Mouse (Mus musculus): ENCODE measurements at regions not wholly inside any gene's neighbourhood (a gene's known extent, or its start where the extent isn't known, plus 50 kb on each side); places are given as distances from the start of the nearest gene placed in this dataset.

DNA sequence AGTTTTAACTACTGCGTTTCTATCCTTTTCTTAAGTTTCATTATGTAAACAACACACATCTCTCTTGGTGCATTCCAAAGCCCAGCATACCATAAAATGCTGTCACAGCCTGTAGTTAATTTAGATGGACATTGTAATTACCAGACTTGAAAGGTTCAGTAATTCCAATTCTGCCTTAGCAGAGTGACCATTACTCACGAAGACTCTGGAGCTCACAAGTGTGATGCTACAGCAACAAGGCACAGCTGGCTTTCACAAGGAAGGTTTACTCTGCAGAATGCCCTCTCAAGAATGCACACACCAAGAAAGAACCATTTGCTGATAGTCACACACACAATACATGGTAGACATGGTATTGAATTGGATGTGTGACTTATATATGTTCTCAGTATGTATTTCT is 342.6 kb upstream of the Adamts5 start:
- Histone ChIP-seq H3K4me3 (ENCODE audit: insufficient read depth in 1 of 2, low read depth in 1 of 2, low read length in 2 of 2, poor library complexity in 1 of 2, severe bottlenecking in 1 of 2) (no peak overlapping the region), H3K9ac (ENCODE audit: insufficient read depth, low read depth, low read length, poor library complexity, severe bottlenecking) (no peak overlapping the region), H3K27ac (ENCODE audit: insufficient read depth, low read depth, low read length, poor library complexity, severe bottlenecking) (no peak overlapping the region), H3K36me3 (ENCODE audit: control insufficient read depth, insufficient read depth, low read length, poor library complexity, severe bottlenecking) (no peaks in the 10 kb centered on the region), H3K9me3 (ENCODE audit: control insufficient read depth, insufficient read depth, low read depth, low read length) (no peaks in the 10 kb centered on the region), H3K4me1 (ENCODE audit: control insufficient read depth in 2 of 2, insufficient read depth in 2 of 2, low read length in 2 of 2, poor library complexity in 1 of 2) (no peaks in the 10 kb centered on the region)
- DNase-seq (ENCODE audit: low read depth, low spot score) = no peak
- TF ChIP-seq CHD2 (IDR thresholded peaks at IDR 0.05; ENCODE audit: low read depth, low read length) = no peak
- TF ChIP-seq HCFC1 (IDR thresholded peaks at IDR 0.05; ENCODE audit: borderline replicate concordance, insufficient read depth, low read length) = no peak
- no peak for TF ChIP-seq ZNF384 (IDR thresholded peaks at IDR 0.05; ENCODE audit: low read depth, low read length)
- no peak for TF ChIP-seq MAFK (IDR thresholded peaks at IDR 0.05; ENCODE audit: insufficient read depth, low read depth, low read length)
- TF ChIP-seq ZC3H11A (IDR thresholded peaks at IDR 0.05; ENCODE audit: borderline replicate concordance, low read depth, low read length) = no peak
- in situ Hi-C loops (cut with MboI; ENCODE audit: low sequenced_read_pairs in 2 of 2, unreplicated experiment in 2 of 2) = no loop called here

DNA sequence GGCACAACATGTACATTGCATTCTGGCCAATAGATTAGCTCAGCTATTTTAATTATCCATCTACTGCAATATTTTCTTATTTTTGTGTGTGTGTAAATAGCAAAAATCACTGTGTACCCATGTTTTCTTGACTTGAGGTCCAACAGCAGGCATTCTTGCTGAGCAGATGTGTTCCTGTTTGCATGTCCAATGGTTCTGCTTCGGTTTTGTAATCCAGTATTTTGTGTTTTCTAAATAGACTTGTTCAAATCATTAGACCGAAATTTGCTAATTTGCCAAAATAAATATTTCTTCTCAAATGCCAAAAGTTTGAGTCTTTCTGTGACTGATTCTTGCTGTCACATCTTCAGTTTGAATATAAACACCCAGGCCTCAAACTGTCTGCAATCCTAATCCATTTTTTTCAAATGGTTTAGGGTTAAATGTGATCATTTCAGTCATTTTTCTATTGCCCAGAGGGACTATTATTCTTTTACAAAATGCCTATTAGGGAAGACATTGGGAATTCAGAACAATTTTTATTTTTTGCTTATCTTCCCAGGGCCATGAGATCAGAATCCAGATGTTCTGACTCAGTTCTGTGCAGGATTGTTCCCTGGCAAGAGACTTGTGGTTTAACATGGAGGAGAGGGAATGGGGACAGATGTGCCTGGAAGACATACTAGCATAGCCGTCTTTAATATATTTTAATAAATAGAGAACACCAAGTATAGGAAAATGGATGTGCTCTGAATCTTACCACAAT is 341.3 kb upstream of the Adamts5 start:
- Histone ChIP-seq H3K9ac (ENCODE audit: insufficient read depth, low read depth, low read length, poor library complexity, severe bottlenecking) (no peak overlapping the region), H3K9me3 (ENCODE audit: control insufficient read depth, insufficient read depth, low read depth, low read length) (no peaks in the 10 kb centered on the region), H3K27ac (ENCODE audit: insufficient read depth, low read depth, low read length, poor library complexity, severe bottlenecking) (no peak overlapping the region), H3K36me3 (ENCODE audit: control insufficient read depth, insufficient read depth, low read length, poor library complexity, severe bottlenecking) (no peaks in the 10 kb centered on the region), H3K4me3 (ENCODE audit: insufficient read depth in 1 of 2, low read depth in 1 of 2, low read length in 2 of 2, poor library complexity in 1 of 2, severe bottlenecking in 1 of 2) (no peak overlapping the region), H3K4me1 (ENCODE audit: control insufficient read depth in 2 of 2, insufficient read depth in 2 of 2, low read length in 2 of 2, poor library complexity in 1 of 2) (no peaks in the 10 kb centered on the region)
- TF ChIP-seq ZC3H11A (IDR thresholded peaks at IDR 0.05; ENCODE audit: borderline replicate concordance, low read depth, low read length) (no peak), HCFC1 (IDR thresholded peaks at IDR 0.05; ENCODE audit: borderline replicate concordance, insufficient read depth, low read length) (no peak), ZNF384 (IDR thresholded peaks at IDR 0.05; ENCODE audit: low read depth, low read length) (no peak), CHD2 (IDR thresholded peaks at IDR 0.05; ENCODE audit: low read depth, low read length) (no peak), MAFK (IDR thresholded peaks at IDR 0.05; ENCODE audit: insufficient read depth, low read depth, low read length) (no peak)
- in situ Hi-C loops (cut with MboI; ENCODE audit: low sequenced_read_pairs in 2 of 2, unreplicated experiment in 2 of 2) = no loop called here
- no peak for DNase-seq (ENCODE audit: low read depth, low spot score)

DNA sequence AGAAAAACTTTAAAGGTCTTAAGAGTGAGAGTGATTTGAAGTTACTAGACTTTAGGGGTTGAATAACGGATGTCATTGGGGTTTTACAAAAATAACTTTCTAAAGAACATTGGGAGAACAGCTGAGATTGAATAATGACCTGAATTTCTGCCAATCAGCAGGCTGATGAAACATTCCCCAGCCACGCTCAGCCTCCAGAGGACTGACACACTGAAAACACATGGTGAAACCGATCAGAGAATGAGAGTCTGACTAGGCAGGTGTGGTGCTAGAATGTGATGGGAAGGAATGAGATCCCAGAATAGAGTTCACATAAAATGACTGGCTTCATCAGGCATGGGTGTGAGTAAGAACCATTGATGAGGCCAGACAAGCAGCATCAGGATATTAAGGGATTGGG is 321.4 kb upstream of the Adamts5 start:
- no peak overlapping the region for H3K27ac ChIP-seq (ENCODE audit: insufficient read depth, low read depth, low read length, poor library complexity, severe bottlenecking)
- H3K4me3 ChIP-seq (ENCODE audit: insufficient read depth in 1 of 2, low read depth in 1 of 2, low read length in 2 of 2, poor library complexity in 1 of 2, severe bottlenecking in 1 of 2) = no peak overlapping the region
- in situ Hi-C loops (cut with MboI; ENCODE audit: low sequenced_read_pairs in 2 of 2, unreplicated experiment in 2 of 2) = no loop called here
- H3K4me1 ChIP-seq (ENCODE audit: control insufficient read depth in 2 of 2, insufficient read depth in 2 of 2, low read length in 2 of 2, poor library complexity in 1 of 2) = no peaks in the 10 kb centered on the region
- no peaks in the 10 kb centered on the region for H3K9me3 ChIP-seq (ENCODE audit: control insufficient read depth, insufficient read depth, low read depth, low read length)
- H3K36me3 ChIP-seq (ENCODE audit: control insufficient read depth, insufficient read depth, low read length, poor library complexity, severe bottlenecking) = no peaks in the 10 kb centered on the region
- no peak for DNase-seq (ENCODE audit: low read depth, low spot score)
- TF ChIP-seq HCFC1 (IDR thresholded peaks at IDR 0.05; ENCODE audit: borderline replicate concordance, insufficient read depth, low read length) (no peak), CHD2 (IDR thresholded peaks at IDR 0.05; ENCODE audit: low read depth, low read length) (no peak), ZNF384 (IDR thresholded peaks at IDR 0.05; ENCODE audit: low read depth, low read length) (no peak), MAFK (IDR thresholded peaks at IDR 0.05; ENCODE audit: insufficient read depth, low read depth, low read length) (no peak), ZC3H11A (IDR thresholded peaks at IDR 0.05; ENCODE audit: borderline replicate concordance, low read depth, low read length) (no peak)
- no peak overlapping the region for H3K9ac ChIP-seq (ENCODE audit: insufficient read depth, low read depth, low read length, poor library complexity, severe bottlenecking)

DNA sequence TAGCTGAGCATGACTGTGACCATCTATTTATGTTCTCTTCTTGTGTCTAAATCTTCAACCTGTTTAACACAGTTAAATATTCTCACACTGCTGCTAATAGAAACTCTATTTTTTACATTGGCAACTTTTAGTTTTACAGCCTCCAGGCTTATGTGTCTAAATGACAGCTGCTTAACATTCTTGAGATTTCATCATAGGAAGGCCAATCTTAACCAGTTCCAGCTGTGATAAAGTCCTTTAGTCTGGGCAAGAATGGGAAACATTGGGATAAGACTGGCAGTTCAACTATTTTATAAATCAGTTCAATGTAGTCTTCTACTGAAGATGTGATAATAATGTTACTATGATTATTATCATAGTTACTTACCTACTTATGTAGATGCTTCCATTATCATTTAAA is 308.9 kb upstream of the Adamts5 start:
- TF ChIP-seq ZC3H11A (IDR thresholded peaks at IDR 0.05; ENCODE audit: borderline replicate concordance, low read depth, low read length) = no peak
- no peak for TF ChIP-seq ZNF384 (IDR thresholded peaks at IDR 0.05; ENCODE audit: low read depth, low read length)
- TF ChIP-seq MAFK (IDR thresholded peaks at IDR 0.05; ENCODE audit: insufficient read depth, low read depth, low read length) = no peak
- TF ChIP-seq HCFC1 (IDR thresholded peaks at IDR 0.05; ENCODE audit: borderline replicate concordance, insufficient read depth, low read length) = no peak
- no peak for TF ChIP-seq CHD2 (IDR thresholded peaks at IDR 0.05; ENCODE audit: low read depth, low read length)
- Histone ChIP-seq H3K36me3 (ENCODE audit: control insufficient read depth, insufficient read depth, low read length, poor library complexity, severe bottlenecking) (no peaks in the 10 kb centered on the region), H3K4me3 (ENCODE audit: insufficient read depth in 1 of 2, low read depth in 1 of 2, low read length in 2 of 2, poor library complexity in 1 of 2, severe bottlenecking in 1 of 2) (no peak overlapping the region), H3K4me1 (ENCODE audit: control insufficient read depth in 2 of 2, insufficient read depth in 2 of 2, low read length in 2 of 2, poor library complexity in 1 of 2) (no peaks in the 10 kb centered on the region), H3K27ac (ENCODE audit: insufficient read depth, low read depth, low read length, poor library complexity, severe bottlenecking) (no peak overlapping the region), H3K9me3 (ENCODE audit: control insufficient read depth, insufficient read depth, low read depth, low read length) (no peaks in the 10 kb centered on the region), H3K9ac (ENCODE audit: insufficient read depth, low read depth, low read length, poor library complexity, severe bottlenecking) (no peak overlapping the region)
- in situ Hi-C loops (cut with MboI; ENCODE audit: low sequenced_read_pairs in 2 of 2, unreplicated experiment in 2 of 2) = no loop called here
- no peak for DNase-seq (ENCODE audit: low read depth, low spot score)

Data from ES-E14 (cell line).